Mouse (Mus musculus): ENCODE results near the gene Telo2. TPM values are rescaled to one million over a fixed set of nuclear protein-coding genes. Genes with fewer than 3 reads are reported as not detected.
A peak's percentile ranks its signal among the peaks of the same experiment; 100 is the strongest.

The Telo2 gene
- polyA plus RNA-seq, 1 experiment from 2014 or later, result 30.7 TPM

DNA sequence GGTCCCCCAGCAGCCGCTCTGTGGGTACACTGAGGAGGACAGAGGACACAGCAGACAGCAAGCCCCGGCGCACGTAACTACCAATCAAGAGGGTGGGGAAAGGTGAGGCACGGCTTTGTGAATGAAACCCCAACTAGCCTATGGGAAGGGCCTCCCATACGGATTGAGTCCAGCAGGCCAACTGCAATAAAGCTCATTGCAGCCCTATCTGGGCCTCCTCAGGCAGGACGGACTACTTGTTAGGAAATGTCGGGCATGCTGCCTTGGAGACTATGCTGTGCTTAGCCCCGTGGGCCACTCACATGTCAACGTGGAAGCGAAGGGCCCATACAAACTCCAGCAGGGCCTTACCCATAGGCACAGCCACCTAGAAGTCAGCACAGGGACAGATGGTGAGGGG, 14.4 kb downstream of the Telo2 start:
- no peak overlapping the region for H3K4me3 ChIP-seq
- no peak for ATAC-seq (ENCODE audit: insufficient number of reproducible peaks, low FRiP score)
- H3K9ac ChIP-seq, result no peak overlapping the region
- H3K27ac ChIP-seq (ENCODE audit: poor library complexity, severe bottlenecking), result no peak overlapping the region
- 92% methylated on average over 11 of the region's 11 CpGs for WGBS
- peaks cover 87% of the 10 kb centered on the region for H3K36me3 ChIP-seq
- no peaks in the 10 kb centered on the region for H3K9me3 ChIP-seq (replicated peaks)
- H3K27me3 ChIP-seq (replicated peaks), result no peaks in the 10 kb centered on the region
- no peaks in the 10 kb centered on the region for H3K4me1 ChIP-seq (replicated peaks)
- no peak overlapping the region for H3K4me2 ChIP-seq

DNA sequence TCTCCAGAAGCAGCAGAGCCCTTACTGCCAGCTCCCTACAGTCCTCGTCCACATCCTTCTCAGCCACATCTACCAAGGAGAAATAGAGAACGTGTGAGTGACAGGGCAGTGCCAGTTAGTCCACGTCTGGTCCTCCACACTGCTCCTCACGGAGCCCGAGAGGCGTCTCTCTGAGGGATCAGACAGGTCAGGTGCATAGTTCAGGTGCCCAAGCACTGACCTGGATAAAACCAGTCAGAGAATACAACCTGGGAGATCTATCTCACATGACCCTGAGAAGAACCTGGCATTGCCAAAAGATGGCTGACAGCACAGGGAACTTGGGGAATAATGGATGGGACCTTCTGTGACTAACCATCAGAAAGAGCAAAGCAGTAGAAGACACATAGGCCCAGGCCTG, 15.7 kb downstream of the Telo2 start:
- ATAC-seq (ENCODE audit: insufficient number of reproducible peaks, low FRiP score), result no peak
- no peaks in the 10 kb centered on the region for H3K9me3 ChIP-seq (replicated peaks)
- H3K9ac ChIP-seq, result no peak overlapping the region
- H3K4me1 ChIP-seq (replicated peaks), result no peaks in the 10 kb centered on the region
- H3K36me3 ChIP-seq, result peaks cover 74% of the 10 kb centered on the region
- H3K4me2 ChIP-seq, result no peak overlapping the region
- H3K27ac ChIP-seq (ENCODE audit: poor library complexity, severe bottlenecking), result no peak overlapping the region
- H3K27me3 ChIP-seq (replicated peaks), result no peaks in the 10 kb centered on the region
- no peak overlapping the region for H3K4me3 ChIP-seq
- 89% methylated on average over 6 of the region's 6 CpGs for WGBS

DNA sequence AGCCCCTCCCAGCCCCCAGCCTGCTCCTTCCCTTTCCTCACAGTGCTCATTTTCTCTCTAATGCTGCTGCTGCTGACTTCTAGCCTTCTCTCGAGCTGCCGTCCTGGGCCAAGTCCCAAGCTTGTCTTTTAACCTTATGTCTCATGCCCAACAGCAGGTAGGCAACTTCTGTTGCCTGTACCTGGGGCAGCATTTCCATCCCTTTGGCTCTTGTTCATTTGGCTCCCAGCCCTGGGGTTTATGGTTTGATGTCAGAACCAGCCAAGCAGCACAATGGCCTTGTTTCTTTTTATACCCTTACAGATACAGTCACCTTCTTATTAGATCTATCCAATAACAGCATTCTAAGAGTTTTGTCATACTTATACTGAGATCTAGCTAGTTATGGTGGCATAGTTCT, 19.5 kb downstream of the Telo2 start:
- Histone ChIP-seq H3K9me3 (replicated peaks) (no peaks in the 10 kb centered on the region), H3K4me3 (no peak overlapping the region), H3K4me1 (replicated peaks) (no peaks in the 10 kb centered on the region), H3K4me2 (no peak overlapping the region), H3K27ac (ENCODE audit: poor library complexity, severe bottlenecking) (no peak overlapping the region), H3K27me3 (replicated peaks) (no peaks in the 10 kb centered on the region), H3K9ac (no peak overlapping the region), H3K36me3 (peaks cover 57% of the 10 kb centered on the region)
- ATAC-seq (ENCODE audit: insufficient number of reproducible peaks, low FRiP score), result no peak
- WGBS, result 84% methylated on average over 2 of the region's 2 CpGs

DNA sequence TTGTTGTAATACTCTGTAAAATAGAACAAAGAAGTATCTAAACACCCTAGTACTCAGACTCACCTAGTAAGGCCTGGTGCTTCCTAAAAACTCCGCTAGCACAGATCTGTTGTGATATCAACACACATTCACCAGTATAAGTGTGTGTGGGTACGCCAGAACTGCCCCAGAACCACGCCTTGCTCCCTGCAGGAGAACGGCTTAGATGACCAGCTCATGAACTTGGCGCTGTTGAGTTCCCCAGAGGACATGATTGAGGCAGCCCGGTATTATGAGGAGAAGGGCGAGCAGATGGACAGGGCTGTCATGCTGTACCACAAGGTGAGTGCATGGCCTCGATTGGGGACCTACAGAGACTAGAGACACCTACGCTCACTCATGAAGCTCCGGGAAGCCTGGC, 25.3 kb downstream of the Telo2 start:
- Histone ChIP-seq H3K4me2 (peak overlapping the region; percentile 23), H3K9me3 (replicated peaks) (no peaks in the 10 kb centered on the region), H3K27ac (ENCODE audit: poor library complexity, severe bottlenecking) (no peak overlapping the region), H3K36me3 (peaks cover 21% of the 10 kb centered on the region), H3K27me3 (replicated peaks) (no peaks in the 10 kb centered on the region), H3K4me3 (no peak overlapping the region), H3K9ac (no peak overlapping the region), H3K4me1 (replicated peaks) (peaks cover 14% of the 10 kb centered on the region)
- WGBS, result 88% methylated on average over 10 of the region's 10 CpGs
- no peak for ATAC-seq (ENCODE audit: insufficient number of reproducible peaks, low FRiP score)

DNA sequence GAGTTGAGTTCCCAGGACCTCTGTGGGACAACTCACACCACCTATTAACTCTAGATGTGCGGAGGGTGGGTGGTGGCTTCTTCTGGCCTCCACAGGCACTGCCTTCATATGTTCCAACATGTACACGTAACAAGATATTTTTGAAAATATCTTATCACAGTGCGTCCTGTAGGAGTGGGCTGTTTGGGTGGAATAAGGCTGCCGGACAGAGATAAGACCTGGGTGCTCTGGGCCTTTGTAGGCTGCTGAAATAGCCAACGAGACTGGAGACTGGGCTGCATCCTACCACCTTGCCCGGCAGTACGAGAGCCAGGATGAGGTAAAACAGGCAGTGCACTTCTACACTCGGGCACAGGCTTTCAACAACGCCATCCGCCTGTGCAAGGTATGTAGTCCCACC, 26.6 kb downstream of the Telo2 start:
- Histone ChIP-seq H3K36me3 (peaks cover 15% of the 10 kb centered on the region), H3K4me1 (replicated peaks) (peaks cover 24% of the 10 kb centered on the region), H3K9me3 (replicated peaks) (no peaks in the 10 kb centered on the region), H3K9ac (peak overlapping the region; percentile 24; the same call in 1 of the 2 replicates), H3K27me3 (replicated peaks) (no peaks in the 10 kb centered on the region), H3K4me2 (peak overlapping the region; percentile 19; the same call in 1 of the 2 replicates), H3K4me3 (peak overlapping the region; percentile 15; the same call in 1 of the 2 replicates), H3K27ac (ENCODE audit: poor library complexity, severe bottlenecking) (peak overlapping the region; percentile 55)
- 50% methylated on average over 10 of the region's 10 CpGs for WGBS
- peak; percentile 85 for ATAC-seq (ENCODE audit: insufficient number of reproducible peaks, low FRiP score)

DNA sequence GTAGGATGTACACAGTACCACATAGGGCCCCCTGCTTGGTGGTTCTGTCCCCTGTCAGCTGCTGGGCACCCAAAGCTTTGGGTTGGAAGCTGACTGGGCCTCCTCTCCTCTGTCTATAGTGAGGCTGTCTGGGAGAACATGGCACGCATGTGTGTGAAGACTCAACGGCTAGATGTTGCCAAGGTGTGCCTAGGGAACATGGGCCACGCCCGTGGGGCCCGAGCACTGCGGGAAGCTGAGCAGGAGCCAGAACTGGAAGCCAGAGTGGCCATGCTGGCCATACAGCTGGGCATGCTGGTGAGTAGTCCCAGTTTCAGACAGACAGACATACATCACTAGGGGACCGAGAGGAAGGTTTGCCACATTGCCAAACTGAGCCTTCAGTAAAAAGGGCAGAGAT, 29.0 kb downstream of the Telo2 start:
- 89% methylated on average over 7 of the region's 7 CpGs for WGBS
- H3K4me1 ChIP-seq (replicated peaks), result peaks cover 47% of the 10 kb centered on the region
- ATAC-seq (ENCODE audit: insufficient number of reproducible peaks, low FRiP score), result no peak
- peaks cover 2% of the 10 kb centered on the region; the same call in 1 of the 2 replicates for H3K36me3 ChIP-seq
- H3K9me3 ChIP-seq (replicated peaks), result no peaks in the 10 kb centered on the region
- H3K4me2 ChIP-seq, result no peak overlapping the region
- H3K4me3 ChIP-seq, result no peak overlapping the region
- no peaks in the 10 kb centered on the region for H3K27me3 ChIP-seq (replicated peaks)
- H3K9ac ChIP-seq, result no peak overlapping the region
- no peak overlapping the region for H3K27ac ChIP-seq (ENCODE audit: poor library complexity, severe bottlenecking)

DNA sequence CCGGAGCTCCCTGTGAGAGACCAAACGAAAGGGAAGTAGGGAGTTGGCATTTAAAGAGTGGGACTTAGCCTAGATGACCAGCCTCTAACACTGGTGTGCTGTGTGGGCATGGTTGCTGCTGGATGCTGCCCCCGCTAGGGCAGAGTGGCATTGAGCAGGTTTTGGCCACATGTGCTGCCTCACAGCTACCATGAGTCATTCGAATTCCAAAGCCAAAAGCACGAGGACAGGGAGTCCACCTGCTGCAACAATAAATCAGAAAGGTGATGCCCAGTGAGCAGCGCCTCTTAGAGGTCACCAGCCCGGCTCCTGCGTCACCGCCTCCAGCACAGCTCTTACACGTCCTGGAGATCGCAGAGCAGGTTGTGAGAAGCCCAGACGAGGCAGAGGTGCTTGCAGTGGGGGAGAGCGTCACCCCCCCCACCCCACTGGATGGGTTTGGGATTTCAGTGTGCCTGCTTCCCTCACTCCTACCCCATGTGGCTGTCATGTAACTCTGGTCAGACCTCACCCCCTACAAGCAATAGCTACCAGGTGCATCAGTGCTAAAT, 30.9 kb downstream of the Telo2 start:
- no peak for ATAC-seq (ENCODE audit: insufficient number of reproducible peaks, low FRiP score)
- no peak overlapping the region for H3K27ac ChIP-seq (ENCODE audit: poor library complexity, severe bottlenecking)

DNA sequence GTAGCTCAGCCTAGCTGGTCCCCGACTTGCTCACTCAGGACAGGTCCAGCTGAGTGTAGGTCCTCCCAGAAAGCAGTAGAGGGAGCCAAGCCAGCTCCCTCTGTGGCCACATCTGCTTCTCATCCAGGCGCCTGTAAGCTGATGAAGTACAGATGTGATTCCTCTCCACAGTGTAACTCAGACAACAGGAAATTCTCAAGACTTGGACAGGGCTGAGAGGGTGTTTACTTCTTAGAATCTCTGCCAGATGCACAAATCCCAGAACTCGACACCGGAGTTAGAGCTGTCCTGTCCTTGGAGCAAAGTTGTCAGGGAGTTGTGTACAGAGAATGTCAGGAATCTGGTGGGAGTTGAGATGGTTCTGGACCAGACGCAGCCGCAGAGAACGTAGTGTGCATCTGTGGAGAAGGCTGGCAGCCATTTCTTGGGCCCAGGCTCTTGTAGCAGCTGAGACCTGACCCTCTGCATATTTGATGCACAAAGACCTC, 32.3 kb downstream of the Telo2 start, which contains the start of gene Tmem204:
Gene Tmem204, minus strand, starts transcription at position 148 of the 488 bp plus-strand sequence.
- H3K27me3 ChIP-seq (replicated peaks), result no peaks in the 10 kb centered on the region
- no peak within 1 kb of the TSS for H3K9ac ChIP-seq
- H3K4me1 ChIP-seq (replicated peaks), result peaks cover 57% of the 10 kb centered on the region
- 11% methylated on average over 7 of the region's 7 CpGs for WGBS
- H3K4me2 ChIP-seq, result no peak within 1 kb of the TSS
- 0 out of 2 replicates have a peak, but pooled peaks cover 2% of the 10 kb centered on the region for H3K36me3 ChIP-seq
- H3K27ac ChIP-seq (ENCODE audit: poor library complexity, severe bottlenecking), result peak within 1 kb of the TSS; percentile 90
- H3K4me3 ChIP-seq, result no peak within 1 kb of the TSS
- no peaks in the 10 kb centered on the region for H3K9me3 ChIP-seq (replicated peaks)
- ATAC-seq (ENCODE audit: insufficient number of reproducible peaks, low FRiP score), result peak; percentile 77

More for the DNA sequence above, 30.9 kb downstream of the Telo2 start:
- Histone ChIP-seq H3K27me3 (replicated peaks) (no peaks in the 10 kb centered on the region), H3K36me3 (peaks cover 2% of the 10 kb centered on the region; the same call in 1 of the 2 replicates), H3K9me3 (replicated peaks) (no peaks in the 10 kb centered on the region), H3K4me3 (no peak overlapping the region), H3K9ac (no peak overlapping the region), H3K4me1 (replicated peaks) (peaks cover 60% of the 10 kb centered on the region), H3K4me2 (no peak overlapping the region)
- 86% methylated on average over 13 of the region's 13 CpGs for WGBS

DNA sequence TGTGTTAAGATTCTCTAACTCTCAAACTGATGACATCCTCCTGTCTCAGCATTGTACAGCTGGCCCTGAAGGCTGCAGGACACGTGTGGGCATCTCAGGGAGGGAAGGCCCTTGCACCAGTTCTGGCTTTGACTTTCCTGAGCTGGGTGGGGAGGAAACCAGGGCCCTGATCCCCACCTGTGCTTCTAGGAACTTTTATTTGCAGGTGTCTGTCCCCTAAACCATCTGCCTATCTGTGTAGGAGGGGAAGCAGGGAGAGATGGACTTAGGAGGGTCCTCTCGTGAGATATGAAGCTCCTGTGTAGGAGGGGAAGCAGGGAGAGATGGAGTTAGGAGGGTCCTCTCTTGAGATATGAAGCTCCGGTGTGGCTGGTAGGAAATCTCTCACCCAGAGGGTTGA, 32.9 kb downstream of the Telo2 start:
- Histone ChIP-seq H3K9me3 (replicated peaks) (no peaks in the 10 kb centered on the region), H3K27ac (ENCODE audit: poor library complexity, severe bottlenecking) (peak overlapping the region; percentile 90), H3K4me3 (no peak overlapping the region), H3K9ac (no peak overlapping the region), H3K36me3 (0 out of 2 replicates have a peak, but pooled peaks cover 2% of the 10 kb centered on the region), H3K27me3 (replicated peaks) (no peaks in the 10 kb centered on the region), H3K4me1 (replicated peaks) (peaks cover 60% of the 10 kb centered on the region), H3K4me2 (no peak overlapping the region)
- ATAC-seq (ENCODE audit: insufficient number of reproducible peaks, low FRiP score), result no peak
- WGBS, result 40% methylated on average over 3 of the region's 3 CpGs

DNA sequence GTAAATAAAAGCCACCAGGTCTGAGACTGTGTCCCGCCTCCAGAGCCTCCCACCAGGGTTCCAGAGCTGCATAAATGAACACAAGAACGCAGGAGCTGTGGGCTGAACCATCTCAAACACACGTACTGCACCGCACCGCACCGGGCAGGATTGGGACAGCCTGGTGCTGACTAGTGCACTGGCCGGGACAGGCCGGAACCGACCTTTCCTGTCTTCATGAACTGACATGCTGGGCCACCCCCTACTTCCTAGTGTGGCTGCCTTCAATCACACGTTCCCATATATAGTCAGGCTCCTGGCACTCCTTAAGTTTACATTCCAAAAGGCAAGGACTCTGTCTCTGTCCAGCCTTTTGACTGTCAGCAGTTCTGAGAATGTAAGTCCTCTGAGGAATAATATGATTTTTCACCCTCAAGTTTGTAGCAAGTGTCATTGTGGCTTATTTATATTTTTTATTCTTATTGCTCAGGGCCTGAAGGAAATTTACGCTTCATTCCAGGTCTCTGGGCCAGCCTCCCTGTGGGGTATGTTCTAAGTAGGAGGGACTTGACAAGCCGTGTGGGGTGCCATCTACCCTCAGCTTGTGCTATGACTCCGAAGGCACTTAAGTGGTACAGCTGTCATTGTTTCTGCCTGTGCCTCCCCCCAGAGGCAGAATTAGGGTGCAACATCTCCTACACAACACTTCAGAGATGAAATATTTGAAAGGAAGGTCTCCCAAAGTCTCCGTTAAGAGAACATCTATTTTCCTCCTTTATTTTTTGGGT, 33.5 kb downstream of the Telo2 start:
- 27% methylated on average over 14 of the region's 14 CpGs for WGBS
- peak; percentile 23; the same call in 1 of the 2 replicates for ATAC-seq (ENCODE audit: insufficient number of reproducible peaks, low FRiP score)

DNA sequence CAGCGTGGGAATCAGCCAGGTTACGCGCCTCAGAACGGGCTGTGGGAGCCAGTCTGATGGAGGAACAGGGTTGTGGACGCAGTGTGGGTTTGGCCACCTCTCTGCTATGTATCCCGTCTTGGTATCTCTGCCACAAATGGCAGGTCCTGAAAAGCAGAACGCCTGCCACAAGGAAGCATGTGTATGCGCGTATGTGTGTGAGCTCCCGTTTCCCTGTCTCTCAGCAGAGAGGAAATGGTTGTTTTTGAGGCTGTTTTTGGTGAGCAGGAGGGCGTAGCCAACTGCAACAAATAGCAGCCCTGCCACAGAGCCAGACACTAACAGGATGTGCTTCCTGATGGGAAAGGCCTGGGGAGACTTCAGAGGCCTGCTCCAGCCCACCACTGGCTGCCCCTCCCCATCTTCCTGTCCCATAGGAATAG, 34.8 kb downstream of the Telo2 start:
- Histone ChIP-seq H3K4me3 (peak overlapping the region; percentile 50), H3K4me1 (replicated peaks) (peaks cover 70% of the 10 kb centered on the region), H3K9ac (peak overlapping the region; percentile 49), H3K36me3 (0 out of 2 replicates have a peak, but pooled peaks cover 8% of the 10 kb centered on the region), H3K27ac (ENCODE audit: poor library complexity, severe bottlenecking) (peak overlapping the region; percentile 90), H3K4me2 (peak overlapping the region; percentile 60), H3K9me3 (replicated peaks) (no peaks in the 10 kb centered on the region), H3K27me3 (replicated peaks) (no peaks in the 10 kb centered on the region)
- WGBS, result 57% methylated on average over 11 of the region's 11 CpGs
- ATAC-seq (ENCODE audit: insufficient number of reproducible peaks, low FRiP score), result peak; percentile 34; the same call in 1 of the 2 replicates

More for the DNA sequence above, 33.5 kb downstream of the Telo2 start:
- Histone ChIP-seq H3K36me3 (no peaks in the 10 kb centered on the region), H3K27me3 (replicated peaks) (no peaks in the 10 kb centered on the region), H3K4me3 (no peak overlapping the region), H3K9ac (0 out of 2 replicates have a peak overlapping the region, but pooled peaks have one; percentile 34), H3K9me3 (replicated peaks) (no peaks in the 10 kb centered on the region), H3K4me2 (peak overlapping the region; percentile 25), H3K4me1 (replicated peaks) (peaks cover 66% of the 10 kb centered on the region), H3K27ac (ENCODE audit: poor library complexity, severe bottlenecking) (peak overlapping the region; percentile 90)
